Mouse (Mus musculus): Measurements from ENCODE around the gene Lrrc2.

- no peak for TF ChIP-seq CTCF (IDR thresholded peaks at IDR 0.05; ENCODE audit: borderline replicate concordance, control insufficient read depth, extremely low read depth, insufficient read depth, low read length, poor library complexity)
- no peak for TF ChIP-seq POLR2A (IDR thresholded peaks at IDR 0.05; ENCODE audit: control insufficient read depth, extremely low read depth, insufficient read depth, low read length, poor library complexity)
Measured at GRCm38 (mm10) chr9:110955962-110956361, 4.6 kb downstream of the Lrrc2 start.
